Mouse (Mus musculus): Measurements from ENCODE around the gene Cts3.

GRCm38 (mm10) chr13:61541631-61542030 is 28.3 kb downstream of the Cts3 start, which contains the start of gene Ctsm:
- TF ChIP-seq CTCF (IDR thresholded peaks at IDR 0.05; ENCODE audit: borderline replicate concordance, control insufficient read depth, extremely low read depth, insufficient read depth, low read length, poor library complexity) (no peak), POLR2A (IDR thresholded peaks at IDR 0.05; ENCODE audit: control insufficient read depth, extremely low read depth, insufficient read depth, low read length, poor library complexity) (no peak)

Data from thymus, adult 2 months (tissue).